Mouse (Mus musculus): ENCODE measurements around the gene Serpinb6d.

Gene Serpinb6d

GRCm38 (mm10) chr13:33661105-33661504 is at the start of gene Serpinb6d:
Serpinb6d (plus strand) TSS chr13:33661405.
- DNase-seq (ENCODE audit: low spot score in 2 of 2): no peak

GRCm38 (mm10) chr13:33622921-33623320 is 38.3 kb upstream of the Serpinb6d start:
- no peak for DNase-seq (ENCODE audit: low spot score in 2 of 2)

GRCm38 (mm10) chr13:33642540-33642939 is 18.7 kb upstream of the Serpinb6d start:
- DNase-seq (ENCODE audit: low spot score in 2 of 2): no peak

GRCm38 (mm10) chr13:33662550-33662949 is 1.3 kb downstream of the Serpinb6d start:
- no peak for DNase-seq (ENCODE audit: low spot score in 2 of 2)

GRCm38 (mm10) chr13:33720296-33720695 is 59.1 kb downstream of the Serpinb6d start:
- DNase-seq (ENCODE audit: low spot score in 2 of 2): no peak

Data from thymus, postnatal 10 days (tissue).